Mouse (Mus musculus): ENCODE data around the gene Ccl5.

DNA sequence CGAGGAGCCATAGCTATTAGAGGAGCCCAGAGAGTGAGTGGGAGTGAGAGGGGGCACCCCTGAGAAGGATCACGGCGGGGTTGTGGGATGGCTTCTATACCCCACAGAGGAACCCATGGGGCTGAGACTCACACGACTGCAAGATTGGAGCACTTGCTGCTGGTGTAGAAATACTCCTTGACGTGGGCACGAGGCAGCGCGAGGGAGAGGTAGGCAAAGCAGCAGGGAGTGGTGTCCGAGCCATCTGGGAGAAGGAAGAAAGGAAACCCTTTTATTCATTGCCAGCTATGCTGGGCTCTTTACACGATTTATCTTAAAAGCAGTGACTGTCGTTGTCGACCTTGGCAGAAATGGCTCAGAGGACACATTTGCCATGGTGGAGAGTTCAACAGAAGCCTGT is 1.3 kb downstream of the Ccl5 start:
- no peak for TF ChIP-seq POLR2A (IDR thresholded peaks at IDR 0.05; ENCODE audit: insufficient read depth, low read depth, low read length)
- TF ChIP-seq CTCF (IDR thresholded peaks at IDR 0.05; ENCODE audit: insufficient read depth, low read depth, low read length) = no peak
